Mouse (Mus musculus) ovary, postnatal 10 days (tissue): ENCODE data around the gene Vmn1r143.
"Not testable (repeated sequence)": the region's sequence is repeated elsewhere in the genome, so short reads cannot be mapped to it uniquely, and the experiment has no call there.

ENCODE experiments used
- DNase-seq: peaks from one replicate; pipeline ENCODE4 v3.0.0; 2022; ENCODE audit warnings: low spot score

The Vmn1r143 gene

GRCm38 (mm10) chr7:22189077-22189476 is at the start of gene Vmn1r143:
Gene Vmn1r143 (plus strand): TSS chr7:22189377.
- DNase-seq: not testable (repeated sequence)

DNA sequence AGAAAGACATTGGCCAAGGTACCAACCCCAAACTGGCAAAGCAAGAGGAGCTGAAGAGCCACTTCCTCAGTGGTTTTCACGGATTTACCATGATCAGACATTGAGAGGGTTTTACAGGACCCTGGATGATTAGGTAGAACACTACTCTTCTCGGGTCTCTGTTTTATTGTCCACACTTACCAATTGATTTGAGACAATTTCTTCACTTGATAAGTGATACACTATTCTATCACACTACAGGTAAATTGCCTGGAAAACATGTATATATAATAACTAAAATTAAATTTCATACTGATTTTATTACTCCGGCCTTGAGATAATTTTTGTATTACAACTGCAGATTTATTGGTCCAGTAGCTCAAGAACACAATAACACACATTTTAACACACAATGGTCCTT is 25.2 kb upstream of the Vmn1r143 start, which contains the start of gene Vmn1r142:
Vmn1r142 (minus strand) TSS at position 101 of the 400 bp plus-strand sequence.
- not testable (repeated sequence) for DNase-seq

- not testable (repeated sequence) for DNase-seq
Measured at GRCm38 (mm10) chr7:22201164-22201563, 12.0 kb downstream of the Vmn1r143 start, which contains the start of gene Gm8653. Gene Gm8653 (minus strand): TSS chr7:22201264.

DNA sequence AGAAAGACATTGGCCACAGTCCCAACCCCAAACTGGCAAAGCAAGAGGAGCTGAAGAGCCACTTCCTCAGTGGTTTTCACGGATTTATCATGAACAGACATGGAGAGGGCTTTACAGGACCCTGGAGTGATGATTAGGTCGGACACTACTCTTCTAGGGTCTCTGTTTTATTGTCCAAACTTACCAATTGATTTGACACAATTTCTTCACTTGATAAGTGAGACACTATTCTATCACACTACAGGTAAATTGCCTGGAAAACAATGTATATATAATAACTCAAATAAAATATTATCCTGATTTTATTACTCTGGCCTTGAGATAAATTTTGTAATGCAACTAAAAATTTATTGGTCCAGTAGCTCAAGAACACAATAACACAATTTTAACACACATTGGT is 40.2 kb downstream of the Vmn1r143 start, which contains the start of gene Gm8453:
Gm8453 (minus strand) TSS at position 101 of the 400 bp plus-strand sequence.
- DNase-seq: not testable (repeated sequence)
